Mouse (Mus musculus): ENCODE data around the gene Clasp1. TPM values are rescaled to one million over a fixed set of nuclear protein-coding genes. Genes with fewer than 3 reads are reported as not detected.
A peak's percentile ranks its signal among the peaks of the same experiment; 100 is the strongest.

Clasp1 gene
- total and polyA plus RNA-seq, 3 experiments, result 32.0 to 53.2 (median 42.2) TPM

- no peak for TF ChIP-seq ZMIZ1 (IDR thresholded peaks at IDR 0.05; ENCODE audit: low read depth, low read length)
- no peak for TF ChIP-seq PAX5 (IDR thresholded peaks at IDR 0.05; ENCODE audit: low read length)
- TF ChIP-seq JUN (IDR thresholded peaks at IDR 0.05; ENCODE audit: insufficient read depth, low read depth, low read length), result no peak
- no peak for TF ChIP-seq NRF1 (IDR thresholded peaks at IDR 0.05; ENCODE audit: low read depth, low read length)
- TF ChIP-seq USF1 (IDR thresholded peaks at IDR 0.05; ENCODE audit: low read depth, low read length), result no peak
- TF ChIP-seq MYC (IDR thresholded peaks at IDR 0.05; ENCODE audit: low read depth, low read length), result no peak
- no peak for TF ChIP-seq CTCF (conservative IDR thresholded peaks at IDR 0.05 in 1 of 2, IDR thresholded peaks at IDR 0.05 in 1 of 2; ENCODE audit: low read depth in 2 of 2, low read length in 2 of 2)
- no peak for TF ChIP-seq KAT2A (IDR thresholded peaks at IDR 0.05; ENCODE audit: insufficient replicate concordance, low read length)
- TF ChIP-seq TCF12 (IDR thresholded peaks at IDR 0.05; ENCODE audit: low read depth, low read length), result no peak
- no peak for TF ChIP-seq NELFE (IDR thresholded peaks at IDR 0.05; ENCODE audit: low read depth, low read length)
- Histone ChIP-seq H3K4me1 (ENCODE audit: control insufficient read depth in 1 of 2, insufficient read depth in 2 of 2) (peaks cover 0 to 19% of the 10 kb centered on the region in 2 experiments; a peak in 3 of 4 replicates), H3K4me3 (replicated peaks in 1 of 3; ENCODE audit: low read depth in 2 of 3, low read length in 2 of 3, poor library complexity in 1 of 3) (no peak overlapping the region), H3K9ac (ENCODE audit: insufficient read depth, low read depth) (no peak overlapping the region), H3K27ac (ENCODE audit: insufficient read depth, low read depth) (no peak overlapping the region), H3K4me2 (ENCODE audit: insufficient read depth, low read depth, poor library complexity, severe bottlenecking) (no peak overlapping the region), H3K9me3 (replicated peaks; ENCODE audit: low read length) (no peaks in the 10 kb centered on the region), H3K27me3 (replicated peaks) (no peaks in the 10 kb centered on the region), H3K79me2 (replicated peaks; ENCODE audit: control insufficient read depth, extremely low read depth, insufficient read depth, poor library complexity, severe bottlenecking) (peaks cover 59% of the 10 kb centered on the region), H3K36me3 (replicated peaks in 1 of 2; ENCODE audit: control insufficient read depth in 1 of 2, insufficient read depth in 1 of 2, low read length in 1 of 2) (peaks cover 15 to 69% of the 10 kb centered on the region in 2 experiments)
- no peak for DNase-seq (ENCODE audit: extremely low read depth)
- in situ Hi-C loops (cut with MboI; ENCODE audit: low pct_ligation_motif_present, low pct_unique_long_range_greater_than_20kb, low sequenced_read_pairs) (no loop called here), dilution Hi-C loops (cut with MboI; ENCODE audit: extremely low pct_ligation_motif_present, extremely low pct_unique_long_range_greater_than_20kb, low sequenced_read_pairs) (no loop called here)
These were observed 20.4 kb downstream of the Clasp1 start for GRCm38 (mm10) chr1:118409249-118409648.

GRCm38 (mm10) chr1:118410824-118411223 is 22.0 kb downstream of the Clasp1 start:
- Histone ChIP-seq H3K4me3 (replicated peaks in 1 of 3; ENCODE audit: low read depth in 2 of 3, low read length in 2 of 3, poor library complexity in 1 of 3) (peak overlapping the region in 1 of 3 experiments; percentile 11), H3K4me2 (ENCODE audit: insufficient read depth, low read depth, poor library complexity, severe bottlenecking) (no peak overlapping the region), H3K79me2 (replicated peaks; ENCODE audit: control insufficient read depth, extremely low read depth, insufficient read depth, poor library complexity, severe bottlenecking) (peaks cover 54% of the 10 kb centered on the region), H3K9me3 (replicated peaks; ENCODE audit: low read length) (no peaks in the 10 kb centered on the region), H3K27ac (ENCODE audit: insufficient read depth, low read depth) (no peak overlapping the region), H3K36me3 (replicated peaks in 1 of 2; ENCODE audit: control insufficient read depth in 1 of 2, insufficient read depth in 1 of 2, low read length in 1 of 2) (peaks cover 13 to 66% of the 10 kb centered on the region in 2 experiments), H3K4me1 (ENCODE audit: control insufficient read depth in 1 of 2, insufficient read depth in 2 of 2) (peaks cover 0 to 16% of the 10 kb centered on the region in 2 experiments; a peak in 3 of 4 replicates), H3K27me3 (replicated peaks) (no peaks in the 10 kb centered on the region), H3K9ac (ENCODE audit: insufficient read depth, low read depth) (no peak overlapping the region)
- TF ChIP-seq RCOR1 (conservative IDR thresholded peaks at IDR 0.05; ENCODE audit: low read depth, low read length), result no peak
- TF ChIP-seq JUND (conservative IDR thresholded peaks at IDR 0.05; ENCODE audit: low read depth, low read length), result no peak
- TF ChIP-seq PAX5 (IDR thresholded peaks at IDR 0.05; ENCODE audit: low read length), result no peak
- TF ChIP-seq POLR2A (IDR thresholded peaks at IDR 0.05; ENCODE audit: low read depth, low read length), result no peak
- TF ChIP-seq MYC (IDR thresholded peaks at IDR 0.05; ENCODE audit: low read depth, low read length), result no peak
- dilution Hi-C loops (cut with MboI; ENCODE audit: extremely low pct_ligation_motif_present, extremely low pct_unique_long_range_greater_than_20kb, low sequenced_read_pairs), result no loop called here
- in situ Hi-C loops (cut with MboI; ENCODE audit: low pct_ligation_motif_present, low pct_unique_long_range_greater_than_20kb, low sequenced_read_pairs), result no loop called here
- DNase-seq (ENCODE audit: extremely low read depth), result no peak

GRCm38 (mm10) chr1:118413169-118413568 is 24.3 kb downstream of the Clasp1 start:
- Histone ChIP-seq H3K4me2 (ENCODE audit: insufficient read depth, low read depth, poor library complexity, severe bottlenecking) (no peak overlapping the region), H3K79me2 (replicated peaks; ENCODE audit: control insufficient read depth, extremely low read depth, insufficient read depth, poor library complexity, severe bottlenecking) (peaks cover 42% of the 10 kb centered on the region), H3K9ac (ENCODE audit: insufficient read depth, low read depth) (no peak overlapping the region), H3K27me3 (replicated peaks) (no peaks in the 10 kb centered on the region), H3K36me3 (replicated peaks in 1 of 2; ENCODE audit: control insufficient read depth in 1 of 2, insufficient read depth in 1 of 2, low read length in 1 of 2) (peaks cover 12 to 63% of the 10 kb centered on the region in 2 experiments), H3K4me3 (replicated peaks in 1 of 3; ENCODE audit: low read depth in 2 of 3, low read length in 2 of 3, poor library complexity in 1 of 3) (no peak overlapping the region), H3K9me3 (replicated peaks; ENCODE audit: low read length) (no peaks in the 10 kb centered on the region), H3K27ac (ENCODE audit: insufficient read depth, low read depth) (no peak overlapping the region), H3K4me1 (ENCODE audit: control insufficient read depth in 1 of 2, insufficient read depth in 2 of 2) (peaks cover 0 to 2% of the 10 kb centered on the region in 2 experiments; a peak in 2 of 4 replicates)
- dilution Hi-C loops (cut with MboI; ENCODE audit: extremely low pct_ligation_motif_present, extremely low pct_unique_long_range_greater_than_20kb, low sequenced_read_pairs), result no loop called here
- no peak for TF ChIP-seq POLR2AphosphoS2 (IDR thresholded peaks at IDR 0.05; ENCODE audit: low read depth, low read length)
- TF ChIP-seq UBTF (IDR thresholded peaks at IDR 0.05; ENCODE audit: low read depth, low read length), result no peak
- no peak for TF ChIP-seq NRF1 (IDR thresholded peaks at IDR 0.05; ENCODE audit: low read depth, low read length)
- no peak for TF ChIP-seq MYC (IDR thresholded peaks at IDR 0.05; ENCODE audit: low read depth, low read length)
- TF ChIP-seq GABPA (IDR thresholded peaks at IDR 0.05; ENCODE audit: insufficient replicate concordance, low read depth, low read length), result no peak
- TF ChIP-seq ETS1 (conservative IDR thresholded peaks at IDR 0.05; ENCODE audit: low read depth, low read length), result no peak
- TF ChIP-seq PAX5 (IDR thresholded peaks at IDR 0.05; ENCODE audit: low read length), result no peak
- no peak for TF ChIP-seq ZNF384 (IDR thresholded peaks at IDR 0.05; ENCODE audit: low read depth, low read length)
- TF ChIP-seq BHLHE40 (IDR thresholded peaks at IDR 0.05; ENCODE audit: low read depth, low read length), result no peak
- TF ChIP-seq ELF1 (IDR thresholded peaks at IDR 0.05; ENCODE audit: low read depth, low read length), result no peak
- TF ChIP-seq MAX (IDR thresholded peaks at IDR 0.05; ENCODE audit: low read length), result no peak
- TF ChIP-seq CHD2 (IDR thresholded peaks at IDR 0.05; ENCODE audit: low read length), result no peak
- TF ChIP-seq USF2 (conservative IDR thresholded peaks at IDR 0.05; ENCODE audit: low read depth, low read length), result no peak
- no peak for TF ChIP-seq E2F4 (IDR thresholded peaks at IDR 0.05; ENCODE audit: insufficient replicate concordance, low read depth, low read length)
- no peak for TF ChIP-seq JUND (conservative IDR thresholded peaks at IDR 0.05; ENCODE audit: low read depth, low read length)
- DNase-seq (ENCODE audit: extremely low read depth), result no peak
- in situ Hi-C loops (cut with MboI; ENCODE audit: low pct_ligation_motif_present, low pct_unique_long_range_greater_than_20kb, low sequenced_read_pairs), result no loop called here
